ENCODE assay signal across 23 mouse cellular contexts in genomic region chr8:83647511-83647910, GRCm38 (mm10). TPM values are rescaled to one million over a fixed set of nuclear protein-coding genes. Genes with fewer than 3 reads are reported as not detected.
DNase-seq lines count a peak whose midpoint lies in the region; ATAC-seq and TF ChIP-seq lines count a peak whose summit lies in the region.
"Had no signal": no experiment of that assay in that cellular context is flagged by ENCODE, and none has a peak within 500 bp of the region (broad histone marks: within the 10 kb centered on the region; RNA-seq: fewer than 3 reads in every experiment).

No protein-coding gene starts in this region.

- peak; percentile 74 for DNase-seq in heart, adult 11 months
- DNase-seq in ES-E14 (ENCODE audit: low read depth, low spot score) (no peak), ZHBTc4 (ENCODE audit: low read depth, low spot score) (peak; percentile 67)
- no peak for DNase-seq in ovary, postnatal 36 days (ENCODE audit: low spot score)
- DNase-seq in kidney, postnatal 36 days = no peak
- DNase-seq: adrenal gland, adult 2 months; adrenal gland, postnatal 10 days; adrenal gland, postnatal 25 days; B cell, adult 2 months; cerebellum, adult 11 months; cerebellum, adult 18-20 months; cerebellum, adult 8-10 months; cerebellum, adult 9-11 months; cerebellum, postnatal 14 days; cerebellum, postnatal 36 days; forebrain, postnatal 0 days had no signal

- H3K9me3 ChIP-seq in heart, embryonic 11.5 days (replicated peaks; ENCODE audit: control insufficient read depth, low read length) = no peaks in the 10 kb centered on the region
- H3K9me3 ChIP-seq in E14TG2a.4 (ENCODE audit: low read length) (peaks cover 7% of the 10 kb centered on the region), ES-E14 (ENCODE audit: control insufficient read depth, insufficient read depth, low read depth, low read length) (no peaks in the 10 kb centered on the region)
- H3K9me3 ChIP-seq: embryonic facial prominence, embryonic 10.5 days; embryonic facial prominence, embryonic 12.5 days; forebrain, embryonic 13.5 days; forebrain, embryonic 15.5 days had no signal

- 91% methylated on average over 11 of the region's 11 CpGs for WGBS in heart, embryonic 11.5 days (ENCODE audit: insufficient replicate concordance)

- no peak overlapping the region for H3K27ac ChIP-seq in heart, embryonic 11.5 days (ENCODE audit: low read depth, low read length)
- no peak overlapping the region for H3K27ac ChIP-seq in ES-E14 (ENCODE audit: insufficient read depth, low read depth, low read length, poor library complexity, severe bottlenecking)
- H3K27ac ChIP-seq: embryonic facial prominence, embryonic 10.5 days; embryonic facial prominence, embryonic 12.5 days; forebrain, embryonic 13.5 days; forebrain, embryonic 15.5 days had no signal

- no peaks in the 10 kb centered on the region for H3K4me1 ChIP-seq in heart, embryonic 11.5 days (ENCODE audit: control insufficient read depth, insufficient read depth, low read length)
- H3K4me1 ChIP-seq in E14TG2a.4 (replicated peaks; ENCODE audit: low read depth, low read length) = peaks cover 6% of the 10 kb centered on the region
- H3K4me1 ChIP-seq in ES-E14 (ENCODE audit: control insufficient read depth in 2 of 2, insufficient read depth in 2 of 2, low read length in 2 of 2, poor library complexity in 1 of 2) = peaks cover 0 to 2% of the 10 kb centered on the region in 2 experiments; a peak in 1 of 4 replicates

- H3K4me3 ChIP-seq in heart, embryonic 11.5 days (ENCODE audit: low read depth, low read length) = no peak overlapping the region
- H3K4me3 ChIP-seq in E14TG2a.4 (replicated peaks; ENCODE audit: low read length) = peak overlapping the region; percentile 63
- peak overlapping the region; percentile 26 to 43; a peak in 3 of 4 replicates for H3K4me3 ChIP-seq in ES-E14 (ENCODE audit: insufficient read depth in 1 of 2, low read depth in 1 of 2, low read length in 2 of 2, poor library complexity in 1 of 2, severe bottlenecking in 1 of 2)
- H3K4me3 ChIP-seq: embryonic facial prominence, embryonic 10.5 days; embryonic facial prominence, embryonic 12.5 days; forebrain, embryonic 13.5 days; forebrain, embryonic 15.5 days had no signal

- in situ Hi-C loops in ES-E14 (cut with MboI; ENCODE audit: low sequenced_read_pairs in 2 of 2, unreplicated experiment in 2 of 2) = no loop called here

- H3K36me3 ChIP-seq in heart, embryonic 11.5 days (ENCODE audit: control insufficient read depth, insufficient read depth, low read length) = no peaks in the 10 kb centered on the region
- no peaks in the 10 kb centered on the region for H3K36me3 ChIP-seq in E14TG2a.4 (ENCODE audit: insufficient read depth, low read length)
- no peaks in the 10 kb centered on the region for H3K36me3 ChIP-seq in ES-E14 (ENCODE audit: control insufficient read depth, insufficient read depth, low read length, poor library complexity, severe bottlenecking)
- H3K36me3 ChIP-seq: embryonic facial prominence, embryonic 10.5 days; embryonic facial prominence, embryonic 12.5 days; forebrain, embryonic 15.5 days had no signal

- no peaks in the 10 kb centered on the region for H3K27me3 ChIP-seq in heart, embryonic 11.5 days (ENCODE audit: control insufficient read depth, insufficient read depth, low read length)
- H3K27me3 ChIP-seq in E14TG2a.4 (ENCODE audit: insufficient read depth, low read length) = peaks cover 29% of the 10 kb centered on the region
- H3K27me3 ChIP-seq: embryonic facial prominence, embryonic 12.5 days; forebrain, embryonic 13.5 days; forebrain, embryonic 15.5 days had no signal

- no peak for TF ChIP-seq CTCF in E14TG2a.4 (conservative IDR thresholded peaks at IDR 0.05; ENCODE audit: low read length)

- no peak overlapping the region for H3K4me2 ChIP-seq in heart, embryonic 11.5 days
- H3K4me2 ChIP-seq: embryonic facial prominence, embryonic 12.5 days; forebrain, embryonic 13.5 days; forebrain, embryonic 15.5 days had no signal

- no peak for ATAC-seq in heart, embryonic 11.5 days (replicated peaks; ENCODE audit: insufficient number of reproducible peaks, low FRiP score, low TSS enrichment)
- ATAC-seq: CD4-positive, CD25-positive, alpha-beta regulatory T cell, adult 4 months; forebrain, embryonic 13.5 days; forebrain, embryonic 15.5 days; forebrain, postnatal 0 days had no signal

- H3K9ac ChIP-seq in heart, embryonic 11.5 days (ENCODE audit: low read depth, low read length) = no peak overlapping the region
- no peak overlapping the region; the same call in 1 of the 2 replicates for H3K9ac ChIP-seq in ES-E14 (ENCODE audit: insufficient read depth, low read depth, low read length, poor library complexity, severe bottlenecking)
- H3K9ac ChIP-seq: embryonic facial prominence, embryonic 12.5 days; forebrain, embryonic 13.5 days; forebrain, embryonic 15.5 days; forebrain, postnatal 0 days had no signal

TF ChIP-seq in ES-E14, 5 proteins besides CTCF, POLR2A, EP300 and RAD21:
- TF ChIP-seq ZC3H11A (IDR thresholded peaks at IDR 0.05; ENCODE audit: borderline replicate concordance, low read depth, low read length) = no peak
- no peak for TF ChIP-seq MAFK (IDR thresholded peaks at IDR 0.05; ENCODE audit: insufficient read depth, low read depth, low read length)
- no peak for TF ChIP-seq CHD2 (IDR thresholded peaks at IDR 0.05; ENCODE audit: low read depth, low read length)
- no peak for TF ChIP-seq ZNF384 (IDR thresholded peaks at IDR 0.05; ENCODE audit: low read depth, low read length)
- no peak for TF ChIP-seq HCFC1 (IDR thresholded peaks at IDR 0.05; ENCODE audit: borderline replicate concordance, insufficient read depth, low read length)

RNA-seq across cellular contexts. Expression of gene Gipc1, which starts 5.0 kb away (rescaled TPM):
- polyA plus RNA-seq in heart, embryonic 11.5 days (2014; fragmentation: Nextera tagmentation; extraction: Ambion mirVana) = 171 and 180 TPM in 2 replicates
- total RNA-seq in ES-E14 (2012; rRNA removed) = 73.2 and 73.7 TPM in 2 replicates

RNA-seq across cellular contexts. Expression of gene Ptger1, which starts 19.0 kb away (rescaled TPM):
- 0.13 and 0.63 TPM in 2 replicates for polyA plus RNA-seq in heart, embryonic 11.5 days (2014; fragmentation: Nextera tagmentation; extraction: Ambion mirVana)
- 1.7 and 2.4 TPM in 2 replicates for total RNA-seq in ES-E14 (2012; rRNA removed)

RNA-seq across cellular contexts. Expression of gene Dnajb1, which starts 39.5 kb away (rescaled TPM):
- 51.2 and 51.5 TPM in 2 replicates for polyA plus RNA-seq in heart, embryonic 11.5 days (2014; fragmentation: Nextera tagmentation; extraction: Ambion mirVana)
- 22.9 and 30.1 TPM in 2 replicates for total RNA-seq in ES-E14 (2012; rRNA removed)

RNA-seq across cellular contexts. Expression of gene Tecr, which starts 39.7 kb away (rescaled TPM):
- polyA plus RNA-seq in heart, embryonic 11.5 days (2014; fragmentation: Nextera tagmentation; extraction: Ambion mirVana) = 531 and 534 TPM in 2 replicates
- total RNA-seq in ES-E14 (2012; rRNA removed) = 246 and 386 TPM in 2 replicates

RNA-seq across cellular contexts. Expression of gene Pkn1, which starts 51.5 kb away (rescaled TPM):
- polyA plus RNA-seq in heart, embryonic 11.5 days (2014; fragmentation: Nextera tagmentation; extraction: Ambion mirVana) = 17.0 and 21.2 TPM in 2 replicates
- total RNA-seq in ES-E14 (2012; rRNA removed) = 24.7 and 33.2 TPM in 2 replicates

Comparison
In these comparisons a context has a peak if more than half of its experiments do, and no peak if none do; other contexts are left out.
1. DNase-seq: peak in heart, adult 11 months (single experiment) and ZHBTc4 (single experiment); none in ES-E14 (single experiment), ovary, postnatal 36 days (single experiment) and kidney, postnatal 36 days (0 of 2).